Mouse (Mus musculus): Measurements from ENCODE around the gene Gm49325. TPM values are rescaled to one million over a fixed set of nuclear protein-coding genes. Genes with fewer than 3 reads are reported as not detected.
A peak's percentile ranks its signal among the peaks of the same experiment; 100 is the strongest.

Gm49325 gene
- polyA plus RNA-seq, 1 experiment from 2014 or later: 10.1 TPM

DNA sequence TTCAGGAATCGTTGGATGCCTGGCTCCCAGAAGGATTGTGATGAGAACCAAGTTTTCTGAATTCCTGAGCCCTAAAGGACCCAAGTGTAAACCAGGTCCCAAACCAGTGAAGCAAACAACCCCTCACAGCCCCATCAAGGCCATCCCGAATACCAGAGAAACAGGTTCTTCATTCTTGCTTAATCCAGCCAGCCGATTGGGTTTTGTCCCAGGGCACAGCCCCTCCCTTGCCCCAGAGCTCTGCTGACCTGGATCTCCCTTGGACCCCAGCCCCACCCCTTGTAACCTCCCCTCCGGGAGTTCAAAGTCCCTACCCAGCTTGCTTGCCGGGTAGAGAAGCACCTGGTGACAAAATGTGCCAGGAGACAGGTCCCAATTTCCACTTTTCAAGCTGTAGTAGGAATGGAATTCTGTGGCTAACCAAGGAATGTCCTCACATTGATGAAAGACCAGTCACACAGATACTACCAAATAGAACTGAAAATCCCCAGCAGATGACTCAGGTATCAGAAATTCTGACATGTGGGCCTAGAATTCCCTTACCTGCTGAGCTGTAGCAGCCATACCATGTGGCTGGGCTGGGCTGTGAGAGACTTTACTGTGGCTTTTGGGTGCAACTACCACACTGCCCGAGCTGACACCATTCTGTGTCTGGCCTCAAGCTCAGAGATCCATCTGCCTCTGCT, 35.9 kb upstream of the Gm49325 start:
- Histone ChIP-seq H3K27ac (ENCODE audit: low read length) (peak overlapping the region; percentile 88), H3K4me3 (replicated peaks; ENCODE audit: low read length) (no peak overlapping the region), H3K9me3 (replicated peaks; ENCODE audit: control insufficient read depth, low read length) (no peaks in the 10 kb centered on the region), H3K4me2 (ENCODE audit: low read depth, low read length) (0 out of 2 replicates have a peak overlapping the region, but pooled peaks have one; percentile 8), H3K36me3 (ENCODE audit: control insufficient read depth, insufficient read depth, low read length) (no peaks in the 10 kb centered on the region), H3K4me1 (ENCODE audit: control insufficient read depth, insufficient read depth, low read length) (no peaks in the 10 kb centered on the region), H3K9ac (ENCODE audit: low read length) (no peak overlapping the region), H3K27me3 (ENCODE audit: control insufficient read depth, insufficient read depth, low read length) (no peaks in the 10 kb centered on the region)
- peak; percentile 70 for ATAC-seq (ENCODE audit: insufficient read depth, low FRiP score)
- 25% methylated on average over 6 of the region's 6 CpGs for WGBS

DNA sequence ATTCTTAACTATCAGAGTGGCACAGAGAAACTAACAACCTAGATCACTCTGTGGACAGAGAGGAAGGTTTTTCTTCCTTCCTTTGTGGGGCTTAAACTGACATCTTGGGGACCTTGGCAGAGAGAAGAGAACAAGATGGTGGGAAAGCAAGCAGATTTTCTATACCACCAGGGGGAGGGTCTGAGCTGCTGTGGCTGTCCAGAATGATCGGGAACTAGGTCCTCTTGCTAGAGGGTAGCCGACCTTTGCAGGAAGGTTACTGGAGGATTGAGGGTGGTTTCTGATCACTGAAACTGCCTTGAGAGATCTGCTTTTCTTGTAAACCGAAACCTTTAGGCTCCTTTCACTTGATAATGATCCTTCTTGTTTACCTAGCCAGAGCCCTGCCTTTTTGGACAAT, 33.8 kb upstream of the Gm49325 start:
- H3K4me1 ChIP-seq (ENCODE audit: control insufficient read depth, insufficient read depth, low read length): no peaks in the 10 kb centered on the region
- no peaks in the 10 kb centered on the region for H3K9me3 ChIP-seq (replicated peaks; ENCODE audit: control insufficient read depth, low read length)
- 24% methylated on average over 3 of the region's 3 CpGs for WGBS
- H3K36me3 ChIP-seq (ENCODE audit: control insufficient read depth, insufficient read depth, low read length): no peaks in the 10 kb centered on the region
- H3K9ac ChIP-seq (ENCODE audit: low read length): no peak overlapping the region
- ATAC-seq (ENCODE audit: insufficient read depth, low FRiP score): no peak
- H3K27me3 ChIP-seq (ENCODE audit: control insufficient read depth, insufficient read depth, low read length): no peaks in the 10 kb centered on the region
- peak overlapping the region; percentile 21 for H3K27ac ChIP-seq (ENCODE audit: low read length)
- no peak overlapping the region for H3K4me3 ChIP-seq (replicated peaks; ENCODE audit: low read length)
- H3K4me2 ChIP-seq (ENCODE audit: low read depth, low read length): no peak overlapping the region

- Histone ChIP-seq H3K27ac (ENCODE audit: low read length) (no peak overlapping the region), H3K9me3 (replicated peaks; ENCODE audit: control insufficient read depth, low read length) (no peaks in the 10 kb centered on the region), H3K9ac (ENCODE audit: low read length) (no peak overlapping the region), H3K4me2 (ENCODE audit: low read depth, low read length) (no peak overlapping the region), H3K27me3 (ENCODE audit: control insufficient read depth, insufficient read depth, low read length) (no peaks in the 10 kb centered on the region), H3K36me3 (ENCODE audit: control insufficient read depth, insufficient read depth, low read length) (no peaks in the 10 kb centered on the region), H3K4me1 (ENCODE audit: control insufficient read depth, insufficient read depth, low read length) (no peaks in the 10 kb centered on the region), H3K4me3 (replicated peaks; ENCODE audit: low read length) (no peak overlapping the region)
- no peak for ATAC-seq (ENCODE audit: insufficient read depth, low FRiP score)
- WGBS: 61% methylated on average over 1 of the region's 1 CpGs
Observed at GRCm38 (mm10) chr10:77573162-77573561, 32.8 kb upstream of the Gm49325 start.

DNA sequence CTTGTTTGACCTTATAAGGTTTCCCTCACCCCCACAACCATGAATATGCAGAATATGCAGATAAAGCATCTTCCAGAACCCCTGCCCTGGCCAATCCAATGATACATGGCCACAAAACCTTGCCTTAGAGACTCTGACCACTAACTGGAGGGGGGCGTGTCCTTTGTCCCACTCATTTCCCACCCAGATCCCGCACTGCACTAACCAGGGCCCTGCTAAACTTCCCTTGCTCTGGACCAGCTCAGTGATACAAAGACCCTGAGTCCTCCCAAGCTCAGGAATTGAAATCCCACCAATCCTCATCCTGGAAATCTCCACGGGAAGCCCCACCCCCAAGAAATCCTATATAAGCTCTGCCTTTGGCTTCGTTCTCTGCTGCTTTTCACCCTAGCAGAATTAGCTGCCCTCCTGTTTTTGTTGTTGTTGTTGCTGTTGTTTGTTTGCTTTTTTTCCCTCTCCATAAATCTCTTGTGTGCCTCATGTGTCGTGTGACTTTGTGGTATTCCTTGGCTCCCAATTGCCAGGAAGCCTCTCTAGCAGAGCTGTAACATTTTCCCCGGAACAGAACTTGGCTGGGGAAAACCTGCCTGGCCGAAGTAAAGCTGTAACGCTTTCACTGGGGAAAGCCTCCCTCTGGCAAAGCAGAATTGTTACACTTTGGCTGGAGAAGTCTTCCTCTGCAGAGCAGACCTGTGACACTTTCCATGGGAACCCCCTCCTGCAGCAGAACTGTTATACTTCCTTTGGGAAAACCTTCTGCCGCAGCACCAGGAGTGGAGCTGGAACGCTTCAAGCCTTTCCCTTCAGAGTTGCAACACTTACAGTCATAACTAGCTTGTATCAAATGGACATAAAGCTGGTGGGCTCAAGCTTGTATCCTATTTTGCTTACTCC, 25.7 kb upstream of the Gm49325 start:
- no peaks in the 10 kb centered on the region for H3K27me3 ChIP-seq (ENCODE audit: control insufficient read depth, insufficient read depth, low read length)
- no peak overlapping the region for H3K4me2 ChIP-seq (ENCODE audit: low read depth, low read length)
- 55% methylated on average over 10 of the region's 10 CpGs for WGBS
- peaks cover 19% of the 10 kb centered on the region for H3K4me1 ChIP-seq (ENCODE audit: control insufficient read depth, insufficient read depth, low read length)
- H3K27ac ChIP-seq (ENCODE audit: low read length): no peak overlapping the region; the same call in 1 of the 2 replicates
- H3K4me3 ChIP-seq (replicated peaks; ENCODE audit: low read length): no peak overlapping the region
- ATAC-seq (ENCODE audit: insufficient read depth, low FRiP score): no peak
- no peaks in the 10 kb centered on the region for H3K36me3 ChIP-seq (ENCODE audit: control insufficient read depth, insufficient read depth, low read length)
- H3K9ac ChIP-seq (ENCODE audit: low read length): no peak overlapping the region
- no peaks in the 10 kb centered on the region for H3K9me3 ChIP-seq (replicated peaks; ENCODE audit: control insufficient read depth, low read length)

GRCm38 (mm10) chr10:77581023-77581407, 25.0 kb upstream of the Gm49325 start:
- Histone ChIP-seq H3K9me3 (replicated peaks; ENCODE audit: control insufficient read depth, low read length) (no peaks in the 10 kb centered on the region), H3K4me1 (ENCODE audit: control insufficient read depth, insufficient read depth, low read length) (peaks cover 19% of the 10 kb centered on the region), H3K36me3 (ENCODE audit: control insufficient read depth, insufficient read depth, low read length) (no peaks in the 10 kb centered on the region), H3K27ac (ENCODE audit: low read length) (peak overlapping the region; percentile 80), H3K27me3 (ENCODE audit: control insufficient read depth, insufficient read depth, low read length) (no peaks in the 10 kb centered on the region), H3K4me3 (replicated peaks; ENCODE audit: low read length) (peak overlapping the region; percentile 68), H3K9ac (ENCODE audit: low read length) (peak overlapping the region; percentile 77), H3K4me2 (ENCODE audit: low read depth, low read length) (peak overlapping the region; percentile 82)
- no peak for ATAC-seq (ENCODE audit: insufficient read depth, low FRiP score)
- 6% methylated on average over 8 of the region's 8 CpGs for WGBS

- Histone ChIP-seq H3K4me3 (replicated peaks; ENCODE audit: low read length) (peak within 1 kb of the TSS; percentile 68), H3K27me3 (ENCODE audit: control insufficient read depth, insufficient read depth, low read length) (no peaks in the 10 kb centered on the region), H3K4me1 (ENCODE audit: control insufficient read depth, insufficient read depth, low read length) (peaks cover 25% of the 10 kb centered on the region), H3K36me3 (ENCODE audit: control insufficient read depth, insufficient read depth, low read length) (no peaks in the 10 kb centered on the region), H3K9me3 (replicated peaks; ENCODE audit: control insufficient read depth, low read length) (no peaks in the 10 kb centered on the region), H3K9ac (ENCODE audit: low read length) (peak within 1 kb of the TSS; percentile 84), H3K27ac (ENCODE audit: low read length) (peak within 1 kb of the TSS; percentile 93), H3K4me2 (ENCODE audit: low read depth, low read length) (peak within 1 kb of the TSS; percentile 94)
- under 1% methylated on average over 64 of the region's 64 CpGs for WGBS
- peak; percentile 96 for ATAC-seq (ENCODE audit: insufficient read depth, low FRiP score)
Observed at GRCm38 (mm10) chr10:77581408-77582284, 24.4 kb upstream of the Gm49325 start, which contains the start of gene Pttg1ip. Gene Pttg1ip, plus strand, starts transcription at chr10:77581720.

- Histone ChIP-seq H3K4me2 (ENCODE audit: low read depth, low read length) (peak overlapping the region; percentile 94), H3K9me3 (replicated peaks; ENCODE audit: control insufficient read depth, low read length) (no peaks in the 10 kb centered on the region)
- peak; percentile 48 for ATAC-seq (ENCODE audit: insufficient read depth, low FRiP score)
Observed at GRCm38 (mm10) chr10:77582285-77582618, 23.7 kb upstream of the Gm49325 start.

GRCm38 (mm10) chr10:77583795-77584422, 22.1 kb upstream of the Gm49325 start:
- Histone ChIP-seq H3K4me3 (replicated peaks; ENCODE audit: low read length) (peak overlapping the region; percentile 68; the same call in 1 of the 2 replicates), H3K9ac (ENCODE audit: low read length) (no peak overlapping the region), H3K27me3 (ENCODE audit: control insufficient read depth, insufficient read depth, low read length) (no peaks in the 10 kb centered on the region), H3K36me3 (ENCODE audit: control insufficient read depth, insufficient read depth, low read length) (no peaks in the 10 kb centered on the region), H3K27ac (ENCODE audit: low read length) (no peak overlapping the region), H3K9me3 (replicated peaks; ENCODE audit: control insufficient read depth, low read length) (no peaks in the 10 kb centered on the region), H3K4me2 (ENCODE audit: low read depth, low read length) (peak overlapping the region; percentile 94), H3K4me1 (ENCODE audit: control insufficient read depth, insufficient read depth, low read length) (peaks cover 32% of the 10 kb centered on the region)
- 60% methylated on average over 10 of the region's 10 CpGs for WGBS
- ATAC-seq (ENCODE audit: insufficient read depth, low FRiP score): no peak

More at GRCm38 (mm10) chr10:77582285-77582618, 23.7 kb upstream of the Gm49325 start:
- no peaks in the 10 kb centered on the region for H3K27me3 ChIP-seq (ENCODE audit: control insufficient read depth, insufficient read depth, low read length)
- H3K4me1 ChIP-seq (ENCODE audit: control insufficient read depth, insufficient read depth, low read length): peaks cover 27% of the 10 kb centered on the region
- peak overlapping the region; percentile 68 for H3K4me3 ChIP-seq (replicated peaks; ENCODE audit: low read length)
- peak overlapping the region; percentile 84 for H3K9ac ChIP-seq (ENCODE audit: low read length)
- 2% methylated on average over 8 of the region's 8 CpGs for WGBS
- peak overlapping the region; percentile 93 for H3K27ac ChIP-seq (ENCODE audit: low read length)
- H3K36me3 ChIP-seq (ENCODE audit: control insufficient read depth, insufficient read depth, low read length): no peaks in the 10 kb centered on the region

Data from stomach, embryonic 16.5 days (tissue).